Mouse (Mus musculus) spleen, adult 18-20 months (tissue): Measurements from ENCODE around the gene BC016579.

Experiments
- DNase-seq, 2 experiments: peaks; one replicate each; pipeline ENCODE4 v3.0.0; 2022; ENCODE audit warnings: mixed read lengths in 2 of 2

The BC016579 gene

GRCm38 (mm10) chr16:45641301-45641700 lies 12.6 kb downstream of the BC016579 start:
- DNase-seq = no peak

- DNase-seq = no peak
Measured at GRCm38 (mm10) chr16:45640070-45640762, 13.7 kb downstream of the BC016579 start.

- no peak for DNase-seq
Measured at GRCm38 (mm10) chr16:45635826-45636225, 18.0 kb downstream of the BC016579 start.

GRCm38 (mm10) chr16:45632420-45632819 lies 21.4 kb downstream of the BC016579 start:
- no peak for DNase-seq

- DNase-seq = peak; percentile 22 to 63
Measured at GRCm38 (mm10) chr16:45630347-45630960, 23.4 kb downstream of the BC016579 start.

GRCm38 (mm10) chr16:45629497-45630105 lies 24.3 kb downstream of the BC016579 start:
- DNase-seq = no peak

- no peak for DNase-seq
Measured at GRCm38 (mm10) chr16:45625342-45625741, 28.5 kb downstream of the BC016579 start.

- DNase-seq = no peak
Measured at GRCm38 (mm10) chr16:45624791-45625190, 29.1 kb downstream of the BC016579 start.

GRCm38 (mm10) chr16:45623230-45623629 lies 30.6 kb downstream of the BC016579 start:
- DNase-seq = no peak

GRCm38 (mm10) chr16:45619751-45620375 lies 34.0 kb downstream of the BC016579 start:
- no peak for DNase-seq

GRCm38 (mm10) chr16:45615944-45616343 lies 37.9 kb downstream of the BC016579 start:
- no peak for DNase-seq

GRCm38 (mm10) chr16:45613247-45613646 lies 40.6 kb downstream of the BC016579 start:
- no peak for DNase-seq

- DNase-seq = no peak
Measured at GRCm38 (mm10) chr16:45610267-45610666, 43.6 kb downstream of the BC016579 start, which contains the start of gene Gcsam. TSS of gene Gcsam (plus strand) at chr16:45610380.

- peak in 1 of 2 experiments; percentile 13 for DNase-seq
Measured at GRCm38 (mm10) chr16:45609300-45609699, 44.6 kb downstream of the BC016579 start.

GRCm38 (mm10) chr16:45608481-45608954 lies 45.4 kb downstream of the BC016579 start:
- DNase-seq = no peak

- DNase-seq = no peak
Measured at GRCm38 (mm10) chr16:45595494-45595893, 58.4 kb downstream of the BC016579 start.

- DNase-seq = no peak
Measured at GRCm38 (mm10) chr16:45593656-45594055, 60.2 kb downstream of the BC016579 start.

- no peak for DNase-seq
Measured at GRCm38 (mm10) chr16:45582512-45582911, 71.4 kb downstream of the BC016579 start.

- DNase-seq = no peak
Measured at GRCm38 (mm10) chr16:45579883-45580282, 74.0 kb downstream of the BC016579 start.
